In genomic region chr3:131106451-131107291, GRCm38 (mm10) we compare ENCODE assay signal across 8 mouse cellular contexts. TPM values are rescaled to one million over a fixed set of nuclear protein-coding genes. Genes with fewer than 3 reads are reported as not detected.
DNase-seq lines count a peak whose midpoint lies in the region; ATAC-seq and TF ChIP-seq lines count a peak whose summit lies in the region.

No protein-coding gene starts in this region.

- H3K4me1 ChIP-seq in embryonic facial prominence, embryonic 11.5 days (ENCODE audit: control insufficient read depth, insufficient read depth, low read length) = peaks cover 10% of the 10 kb centered on the region
- H3K4me1 ChIP-seq in hindbrain, embryonic 15.5 days (replicated peaks) = peaks cover 33% of the 10 kb centered on the region
- no peaks in the 10 kb centered on the region; the same call in 1 of the 2 replicates for H3K4me1 ChIP-seq in cerebellum, adult 2 months (ENCODE audit: control insufficient read depth, insufficient read depth, low read length)

- ATAC-seq in embryonic facial prominence, embryonic 11.5 days (replicated peaks; ENCODE audit: insufficient number of reproducible peaks, low FRiP score, low TSS enrichment, low read depth) = no peak
- ATAC-seq in hindbrain, embryonic 15.5 days (ENCODE audit: low FRiP score, low read depth) = no peak

- peak; percentile 22 for DNase-seq in gastrocnemius, adult 2 months
- no peak for DNase-seq in gastrocnemius, postnatal 4 days (ENCODE audit: low spot score in 2 of 2)
- DNase-seq in B cell, adult 2 months = peak; percentile 44 to 56
- DNase-seq in embryonic facial prominence, embryonic 11.5 days (ENCODE audit: low spot score) = peak; percentile 54
- peak; percentile 67 for DNase-seq in neural tube, embryonic 10.5 days (ENCODE audit: extremely low spot score, low spot score)
- no peak for DNase-seq in ovary, postnatal 10 days (ENCODE audit: low spot score)
- DNase-seq in cerebellum, adult 2 months = no peak

- peak overlapping the region; percentile 66 for H3K4me3 ChIP-seq in gastrocnemius, adult 2 months
- H3K4me3 ChIP-seq in embryonic facial prominence, embryonic 11.5 days (ENCODE audit: low read depth, low read length) = peak overlapping the region; percentile 33
- H3K4me3 ChIP-seq in hindbrain, embryonic 15.5 days = peak overlapping the region; percentile 40
- H3K4me3 ChIP-seq in cerebellum, adult 2 months (replicated peaks; ENCODE audit: insufficient read depth, low read depth, low read length) = no peak overlapping the region

- H3K9ac ChIP-seq in embryonic facial prominence, embryonic 11.5 days (replicated peaks; ENCODE audit: low read length) = peak overlapping the region; percentile 57
- H3K9ac ChIP-seq in hindbrain, embryonic 15.5 days = no peak overlapping the region

- intact Hi-C loops in gastrocnemius, adult 2 months (cut with DNase I) = no loop called here

- H3K27me3 ChIP-seq in embryonic facial prominence, embryonic 11.5 days (ENCODE audit: control insufficient read depth, insufficient read depth, low read length) = peaks cover 7% of the 10 kb centered on the region
- peaks cover 37% of the 10 kb centered on the region for H3K27me3 ChIP-seq in hindbrain, embryonic 15.5 days
- peaks cover 5% of the 10 kb centered on the region; the same call in 1 of the 2 replicates for H3K27me3 ChIP-seq in cerebellum, adult 2 months (ENCODE audit: control insufficient read depth, insufficient read depth, low read length)

- no peaks in the 10 kb centered on the region for H3K36me3 ChIP-seq in embryonic facial prominence, embryonic 11.5 days (replicated peaks; ENCODE audit: control insufficient read depth, insufficient read depth, low read depth, low read length)
- no peaks in the 10 kb centered on the region for H3K36me3 ChIP-seq in hindbrain, embryonic 15.5 days

- no peak for TF ChIP-seq CTCF in gastrocnemius, adult 2 months (IDR thresholded peaks at IDR 0.05)
- no peak for TF ChIP-seq CTCF in cerebellum, adult 2 months (IDR thresholded peaks at IDR 0.05; ENCODE audit: borderline replicate concordance, insufficient read depth, low read depth, low read length)

- H3K27ac ChIP-seq in gastrocnemius, adult 2 months = no peak overlapping the region
- H3K27ac ChIP-seq in embryonic facial prominence, embryonic 11.5 days (replicated peaks; ENCODE audit: low read depth, low read length) = peak overlapping the region; percentile 43
- peak overlapping the region; percentile 43; the same call in 1 of the 2 replicates for H3K27ac ChIP-seq in hindbrain, embryonic 15.5 days (replicated peaks)
- H3K27ac ChIP-seq in cerebellum, adult 2 months (ENCODE audit: insufficient read depth, low read length) = no peak overlapping the region

- under 1% methylated on average over 45 of the region's 45 CpGs for WGBS in embryonic facial prominence, embryonic 11.5 days
- WGBS in hindbrain, embryonic 15.5 days = under 1% methylated on average over 45 of the region's 45 CpGs
- 2% methylated on average over 45 of the region's 45 CpGs for WGBS in cerebellum, adult 2 months

- H3K4me2 ChIP-seq in embryonic facial prominence, embryonic 11.5 days (ENCODE audit: low read depth, low read length) = peak overlapping the region; percentile 81
- H3K4me2 ChIP-seq in hindbrain, embryonic 15.5 days = peak overlapping the region; percentile 75

- H3K9me3 ChIP-seq in embryonic facial prominence, embryonic 11.5 days (replicated peaks; ENCODE audit: control insufficient read depth, low read length) = no peaks in the 10 kb centered on the region
- H3K9me3 ChIP-seq in hindbrain, embryonic 15.5 days = no peaks in the 10 kb centered on the region

- TF ChIP-seq POLR2A in cerebellum, adult 2 months (IDR thresholded peaks at IDR 0.05; ENCODE audit: borderline replicate concordance, insufficient read depth, low read length) = no peak

RNA-seq across cellular contexts. Expression of gene Lef1, which starts 3.6 kb away (rescaled TPM):
- under 1 TPM in 1 of 2 experiments, not detected in 1; 0.08 TPM for total RNA-seq in gastrocnemius, adult 2 months (2021)
- 1 to 10 TPM; 1.1 to 2.0 TPM for total RNA-seq in gastrocnemius, postnatal 4 days (2021)
- 73.9 and 87.2 TPM in 2 replicates for polyA plus RNA-seq in embryonic facial prominence, embryonic 11.5 days (2014; fragmentation: Nextera tagmentation; extraction: Ambion mirVana)
- 10.2 and 16.0 TPM in 2 replicates for polyA plus RNA-seq in hindbrain, embryonic 15.5 days (2015; fragmentation: Nextera tagmentation; extraction: Ambion mirVana)
- polyA plus RNA-seq in cerebellum, adult 2 months (2012; rRNA removed) = 6.1 and 6.8 TPM in 2 replicates

Comparison
In these comparisons a context has a peak if more than half of its experiments do, and no peak if none do; other contexts are left out.
1. DNase-seq: peak in gastrocnemius, adult 2 months (single experiment), B cell, adult 2 months (2 of 2), embryonic facial prominence, embryonic 11.5 days (single experiment) and neural tube, embryonic 10.5 days (single experiment); none in gastrocnemius, postnatal 4 days (0 of 2), ovary, postnatal 10 days (single experiment) and cerebellum, adult 2 months (0 of 2).
2. H3K27ac ChIP-seq: peak in embryonic facial prominence, embryonic 11.5 days (single experiment) and hindbrain, embryonic 15.5 days (single experiment); none in gastrocnemius, adult 2 months (single experiment) and cerebellum, adult 2 months (single experiment).